Mouse (Mus musculus) kidney, postnatal 25 days (tissue): ENCODE data around the gene Iqca.

Experiments
- DNase-seq, 2 experiments: peaks; one replicate each; pipeline ENCODE4 v3.0.0; 2021; ENCODE audit warnings: mixed read lengths in 2 of 2

Iqca gene

GRCm38 (mm10) chr1:90131982-90132381 lies 21.2 kb downstream of the Iqca start:
- no peak for DNase-seq

GRCm38 (mm10) chr1:90124561-90124960 lies 28.6 kb downstream of the Iqca start:
- peak; percentile 10 to 50 for DNase-seq

- DNase-seq: no peak
Observed at GRCm38 (mm10) chr1:90120706-90121105, 32.5 kb downstream of the Iqca start.

- DNase-seq: no peak
Observed at GRCm38 (mm10) chr1:90119214-90119613, 34.0 kb downstream of the Iqca start.

GRCm38 (mm10) chr1:90117207-90117606 lies 36.0 kb downstream of the Iqca start:
- DNase-seq: no peak

- DNase-seq: no peak
Observed at GRCm38 (mm10) chr1:90114586-90114985, 38.6 kb downstream of the Iqca start.

- DNase-seq: no peak
Observed at GRCm38 (mm10) chr1:90113655-90114244, 39.5 kb downstream of the Iqca start.

- no peak for DNase-seq
Observed at GRCm38 (mm10) chr1:90112669-90113068, 40.5 kb downstream of the Iqca start.

GRCm38 (mm10) chr1:90111198-90111839 lies 41.9 kb downstream of the Iqca start:
- DNase-seq: peak; percentile 83 to 93

GRCm38 (mm10) chr1:90103896-90104487 lies 49.2 kb downstream of the Iqca start:
- no peak for DNase-seq

- peak in 1 of 2 experiments; percentile 28 for DNase-seq
Observed at GRCm38 (mm10) chr1:90100360-90101232, 52.6 kb downstream of the Iqca start.

GRCm38 (mm10) chr1:90092816-90093493 lies 60.2 kb downstream of the Iqca start:
- DNase-seq: peak; percentile 17 to 48

- no peak for DNase-seq
Observed at GRCm38 (mm10) chr1:90088192-90088990, 64.8 kb downstream of the Iqca start.

- no peak for DNase-seq
Observed at GRCm38 (mm10) chr1:90086461-90086860, 66.7 kb downstream of the Iqca start.

- no peak for DNase-seq
Observed at GRCm38 (mm10) chr1:90085526-90086157, 67.6 kb downstream of the Iqca start.

GRCm38 (mm10) chr1:90076291-90076690 lies 76.9 kb downstream of the Iqca start:
- no peak for DNase-seq

- DNase-seq: no peak
Observed at GRCm38 (mm10) chr1:90074779-90075178, 78.4 kb downstream of the Iqca start.

- no peak for DNase-seq
Observed at GRCm38 (mm10) chr1:90071812-90072580, 81.2 kb downstream of the Iqca start.

- peak; percentile 60 to 74 for DNase-seq
Observed at GRCm38 (mm10) chr1:90060599-90060998, 92.6 kb downstream of the Iqca start.

- DNase-seq: no peak
Observed at GRCm38 (mm10) chr1:90060054-90060453, 93.1 kb downstream of the Iqca start.

- DNase-seq: no peak
Observed at GRCm38 (mm10) chr1:90054991-90055390, 98.2 kb downstream of the Iqca start.
